Mouse (Mus musculus): Measurements from ENCODE around the gene Fggy.

Fggy gene

GRCm38 (mm10) chr4:95778528-95778927 is 221.2 kb downstream of the Fggy start:
- no peak for DNase-seq (ENCODE audit: low read depth, low spot score)

GRCm38 (mm10) chr4:95784146-95784895 is 227.0 kb downstream of the Fggy start:
- DNase-seq (ENCODE audit: low read depth, low spot score): no peak

GRCm38 (mm10) chr4:95787609-95788008 is 230.3 kb downstream of the Fggy start:
- no peak for DNase-seq (ENCODE audit: low read depth, low spot score)

DNA sequence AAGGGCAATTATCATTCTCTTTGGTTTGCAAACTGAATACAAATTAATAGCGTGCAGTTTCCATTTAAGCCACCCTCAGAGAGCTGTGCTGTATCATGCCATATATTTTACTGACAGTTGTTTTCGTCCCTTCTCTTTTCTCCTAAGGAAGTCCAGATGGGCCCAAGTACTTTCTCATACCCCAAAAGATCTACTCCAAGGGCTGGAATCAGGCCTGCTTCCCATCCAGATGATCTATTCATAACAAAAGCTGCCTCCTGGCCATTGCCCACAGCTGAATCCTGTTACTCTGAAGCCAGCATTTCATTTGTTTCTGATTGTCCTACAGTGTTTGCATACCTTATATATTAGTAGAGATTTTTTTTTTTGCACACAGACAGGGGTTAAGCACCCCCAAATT is 231.6 kb downstream of the Fggy start:
- no peak for DNase-seq (ENCODE audit: low read depth, low spot score)

- DNase-seq (ENCODE audit: low read depth, low spot score): no peak
These were observed 234.7 kb downstream of the Fggy start for GRCm38 (mm10) chr4:95791913-95792475.

- no peak for DNase-seq (ENCODE audit: low read depth, low spot score)
These were observed 236.5 kb downstream of the Fggy start for GRCm38 (mm10) chr4:95793647-95794328.

- no peak for DNase-seq (ENCODE audit: low read depth, low spot score)
These were observed 237.3 kb downstream of the Fggy start for GRCm38 (mm10) chr4:95794651-95795050.

DNA sequence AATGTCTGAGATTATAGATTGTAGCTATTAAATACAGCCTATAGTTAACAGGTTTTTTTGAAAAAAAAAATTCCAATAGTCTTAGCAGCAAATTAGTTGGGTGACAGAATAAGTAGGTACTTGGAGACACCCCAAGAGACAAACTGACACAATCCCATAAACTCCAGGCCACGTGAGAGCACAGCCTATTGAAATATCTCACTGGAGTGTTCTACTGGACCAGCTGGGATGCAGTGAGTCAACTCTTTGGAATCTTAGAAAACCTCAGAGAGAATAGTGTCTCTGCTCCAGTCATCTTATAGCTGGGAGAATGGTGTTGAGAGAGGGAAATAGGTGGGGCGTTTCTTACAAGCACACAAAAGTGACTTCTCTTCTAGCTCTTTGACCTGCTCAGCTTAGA is 238.0 kb downstream of the Fggy start:
- no peak for DNase-seq (ENCODE audit: low read depth, low spot score)

- DNase-seq (ENCODE audit: low read depth, low spot score): no peak
These were observed 262.3 kb downstream of the Fggy start for GRCm38 (mm10) chr4:95819650-95820049.

GRCm38 (mm10) chr4:95821906-95822579 is 264.7 kb downstream of the Fggy start:
- DNase-seq (ENCODE audit: low read depth, low spot score): no peak

DNA sequence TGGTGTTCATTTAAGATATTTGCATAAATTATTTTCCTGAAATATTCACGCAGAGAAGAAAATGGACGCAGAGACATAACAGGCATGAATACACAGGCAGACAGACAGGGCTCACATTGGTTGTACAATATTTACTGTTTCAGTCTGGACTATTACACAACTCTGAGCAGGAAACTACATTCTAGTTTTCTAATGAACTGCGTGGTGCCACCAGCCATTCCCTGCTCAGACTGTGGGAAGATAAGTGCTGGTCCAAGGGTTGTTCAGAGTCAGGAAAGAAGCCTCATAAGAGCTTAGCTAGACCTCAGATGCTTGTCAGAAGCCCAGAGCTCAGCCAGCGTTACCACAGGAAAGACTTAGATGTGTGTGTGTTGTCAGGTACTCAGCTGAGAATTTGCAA is 270.9 kb downstream of the Fggy start:
- no peak for DNase-seq (ENCODE audit: low read depth, low spot score)

DNA sequence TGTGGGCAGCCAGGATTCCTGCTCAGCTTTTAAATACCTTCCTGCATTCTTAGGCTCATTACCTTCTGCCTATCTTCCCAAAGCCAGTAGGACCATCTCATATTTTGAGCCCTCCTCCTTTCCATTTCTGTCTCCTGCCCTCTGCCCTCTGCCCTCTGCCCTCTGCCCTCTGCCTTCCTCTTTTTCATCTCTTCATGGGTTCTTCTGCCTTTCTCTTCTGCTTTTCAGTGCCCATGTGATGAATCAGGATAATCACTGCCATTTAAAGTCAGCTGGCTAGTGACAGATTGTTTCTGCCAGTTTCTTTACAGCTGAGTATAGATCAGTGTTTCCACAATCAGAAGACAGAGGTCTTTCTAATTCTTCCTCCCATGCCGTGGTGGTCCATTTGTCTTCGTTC is 273.0 kb downstream of the Fggy start:
- no peak for DNase-seq (ENCODE audit: low read depth, low spot score)

GRCm38 (mm10) chr4:95839860-95840259 is 282.6 kb downstream of the Fggy start:
- no peak for DNase-seq (ENCODE audit: low read depth, low spot score)

- DNase-seq (ENCODE audit: low read depth, low spot score): no peak
These were observed 283.2 kb downstream of the Fggy start for GRCm38 (mm10) chr4:95840389-95841053.

DNA sequence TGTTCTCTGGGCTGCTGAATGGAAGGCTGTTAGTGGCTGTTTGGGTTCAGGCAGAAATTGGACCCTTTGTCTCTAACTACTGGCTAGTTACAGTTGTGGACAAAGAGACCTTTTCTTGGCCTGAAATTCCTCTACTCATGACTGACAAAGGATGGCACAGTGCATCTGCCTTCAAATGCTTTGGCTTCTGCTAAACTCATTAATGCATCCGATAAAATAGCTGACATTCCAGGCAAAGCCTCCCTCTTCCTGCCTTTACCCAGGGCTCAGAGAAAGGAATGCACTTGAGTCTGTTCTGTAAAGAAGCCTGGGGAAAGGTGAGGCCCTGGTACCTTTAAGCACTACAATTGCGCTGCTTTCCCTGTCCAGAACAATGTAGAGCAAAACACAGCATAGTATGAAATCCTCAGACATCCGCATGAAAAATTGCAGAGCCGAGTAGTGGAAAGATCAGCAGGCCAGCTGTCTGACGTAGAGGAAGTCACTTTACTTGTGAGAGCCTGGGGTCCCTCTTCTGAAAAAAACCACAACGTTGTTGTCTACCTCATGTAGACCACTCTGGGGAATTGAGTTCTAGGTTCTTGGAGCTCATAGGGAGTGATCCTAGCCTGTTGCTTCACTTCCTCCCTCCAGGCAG is 288.8 kb downstream of the Fggy start:
- DNase-seq (ENCODE audit: low read depth, low spot score): no peak

DNA sequence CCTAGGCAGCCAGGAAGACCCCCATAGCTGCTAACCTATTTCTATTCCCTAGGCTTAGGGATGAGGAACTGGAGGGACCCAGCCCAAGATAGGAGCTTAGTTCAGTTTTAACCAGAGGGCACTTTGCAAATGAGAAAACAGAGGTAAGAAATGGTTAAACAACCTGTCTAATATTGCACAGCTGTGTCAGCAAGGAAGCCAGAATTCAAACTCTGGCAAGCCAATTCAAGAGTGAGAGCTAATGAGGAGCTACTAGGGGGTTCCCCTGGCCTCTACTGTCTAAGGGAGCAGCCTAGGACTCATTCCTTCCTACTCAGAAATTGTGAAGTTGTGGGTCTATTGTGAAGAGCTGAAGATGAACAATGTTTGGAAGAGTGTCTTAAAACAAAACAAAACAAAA is 289.9 kb downstream of the Fggy start:
- no peak for DNase-seq (ENCODE audit: low read depth, low spot score)

GRCm38 (mm10) chr4:95847664-95848063 is 290.4 kb downstream of the Fggy start:
- DNase-seq (ENCODE audit: low read depth, low spot score): no peak

- DNase-seq (ENCODE audit: low read depth, low spot score): no peak
These were observed 292.2 kb downstream of the Fggy start for GRCm38 (mm10) chr4:95849497-95849896.

- no peak for DNase-seq (ENCODE audit: low read depth, low spot score)
These were observed 292.9 kb downstream of the Fggy start for GRCm38 (mm10) chr4:95850044-95850739.

- no peak for DNase-seq (ENCODE audit: low read depth, low spot score)
These were observed 294.9 kb downstream of the Fggy start for GRCm38 (mm10) chr4:95852257-95852656.

DNA sequence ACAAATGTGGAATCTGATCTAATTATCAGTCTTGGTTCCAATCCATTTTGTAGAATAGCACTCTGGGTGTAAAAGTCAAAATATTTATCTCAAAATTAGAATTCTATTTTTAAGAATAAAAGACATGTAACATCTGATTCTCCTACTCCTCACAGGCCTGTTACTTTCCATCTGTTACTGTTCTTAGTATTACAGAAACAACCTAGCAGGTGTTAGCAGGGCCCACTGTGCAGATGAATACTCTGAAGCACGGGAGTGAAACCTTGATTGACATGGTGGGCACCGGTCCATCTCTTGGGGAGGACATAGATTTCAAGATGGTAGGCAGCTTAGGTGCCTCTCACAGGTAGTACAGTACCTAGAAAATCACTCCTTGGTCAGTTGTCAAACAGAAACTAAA is 298.7 kb downstream of the Fggy start:
- no peak for DNase-seq (ENCODE audit: low read depth, low spot score)
